Mouse (Mus musculus) C2C12 (cell line): ENCODE results near the gene Limch1.

Experiments used
- CTCF ChIP-seq: IDR thresholded peaks from one replicate; pipeline ENCODE4 v1.5.1; 2011; ENCODE audit not compliant: control insufficient read depth, insufficient read depth, insufficient read length
- USF1 ChIP-seq: IDR thresholded peaks from one replicate; pipeline ENCODE4 v1.6.1; 2011; ENCODE audit warnings: low read depth, mild to moderate bottlenecking, control low read depth, moderate library complexity

DNA sequence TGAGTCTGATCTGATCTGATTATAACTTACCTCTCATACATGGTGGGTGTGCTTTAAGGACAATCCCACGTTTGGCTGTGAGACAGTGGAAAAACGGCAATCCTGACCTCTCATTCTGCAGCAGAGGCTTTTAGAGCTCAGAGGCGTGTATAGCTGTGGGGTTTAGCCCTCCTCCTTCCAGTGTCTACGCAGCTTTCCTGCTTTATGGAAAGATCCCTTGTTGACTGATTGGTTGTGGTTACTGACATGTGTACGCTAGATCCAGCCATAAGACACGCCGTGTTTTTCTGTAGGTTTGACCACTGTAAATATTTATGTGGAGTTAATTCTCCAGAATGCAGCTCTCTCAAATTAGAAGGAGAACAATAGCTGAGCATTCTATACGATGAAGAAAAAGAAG lies 81.2 kb downstream of the Limch1 start:
- TF ChIP-seq CTCF (no peak), USF1 (no peak)
